In genomic region chr12:107903949-107904348, GRCm38 (mm10) we compare ENCODE assay signal across 22 mouse cellular contexts.
"Had no signal": no experiment of that assay in that cellular context is flagged by ENCODE, and none has a peak within 500 bp of the region (broad histone marks: within the 10 kb centered on the region; RNA-seq: fewer than 3 reads in every experiment).

No protein-coding gene starts in this region.

- H3K4me3 ChIP-seq: intestine, embryonic 15.5 days; limb, embryonic 10.5 days; limb, embryonic 13.5 days; liver, embryonic 12.5 days; liver, embryonic 15.5 days; lung, embryonic 15.5 days; megakaryocyte, embryonic 14.5 days; midbrain, embryonic 15.5 days; myocyte; neural tube, embryonic 15.5 days; stomach, embryonic 15.5 days had no signal

- H3K36me3 ChIP-seq: intestine, embryonic 15.5 days; limb, embryonic 10.5 days; liver, embryonic 12.5 days; liver, embryonic 15.5 days; lung, embryonic 15.5 days; midbrain, embryonic 15.5 days; neural tube, embryonic 15.5 days; stomach, embryonic 15.5 days had no signal

- DNase-seq: kidney, adult 11 months; kidney, postnatal 25 days; layer of hippocampus, postnatal 36 days; liver; lung, adult 18-20 months; lung, postnatal 10 days; lung, postnatal 36 days; right cerebral cortex, adult 18-20 months; right cerebral cortex, postnatal 4 days; thymus, postnatal 25 days had no signal

- H3K9ac ChIP-seq: intestine, embryonic 15.5 days; limb, embryonic 13.5 days; liver, embryonic 12.5 days; liver, embryonic 15.5 days; lung, embryonic 15.5 days; midbrain, embryonic 15.5 days; neural tube, embryonic 15.5 days; stomach, embryonic 15.5 days had no signal

- H3K9me3 ChIP-seq: intestine, embryonic 15.5 days; liver, embryonic 15.5 days; lung, embryonic 15.5 days; midbrain, embryonic 15.5 days; neural tube, embryonic 15.5 days; stomach, embryonic 15.5 days had no signal

- H3K27ac ChIP-seq: intestine, embryonic 15.5 days; limb, embryonic 10.5 days; limb, embryonic 13.5 days; liver, embryonic 12.5 days; liver, embryonic 15.5 days; lung, embryonic 15.5 days; midbrain, embryonic 15.5 days; neural tube, embryonic 15.5 days; stomach, embryonic 15.5 days had no signal

- H3K4me1 ChIP-seq: intestine, embryonic 15.5 days; limb, embryonic 10.5 days; limb, embryonic 13.5 days; liver, embryonic 12.5 days; liver, embryonic 15.5 days; lung, embryonic 15.5 days; megakaryocyte, embryonic 14.5 days; neural tube, embryonic 15.5 days; stomach, embryonic 15.5 days had no signal

- H3K4me2 ChIP-seq: intestine, embryonic 15.5 days; limb, embryonic 13.5 days; liver, embryonic 12.5 days; liver, embryonic 15.5 days; lung, embryonic 15.5 days; midbrain, embryonic 11.5 days; midbrain, embryonic 15.5 days; neural tube, embryonic 15.5 days; stomach, embryonic 15.5 days had no signal

- H3K27me3 ChIP-seq: intestine, embryonic 15.5 days; limb, embryonic 13.5 days; liver, embryonic 12.5 days; liver, embryonic 15.5 days; lung, embryonic 15.5 days; megakaryocyte, embryonic 14.5 days; midbrain, embryonic 15.5 days; neural tube, embryonic 15.5 days; stomach, embryonic 15.5 days had no signal

- ATAC-seq: intestine, embryonic 15.5 days; liver, embryonic 12.5 days; midbrain, embryonic 15.5 days had no signal
